Mouse (Mus musculus) neural tube, embryonic 15.5 days (tissue): Measurements from ENCODE around the gene Stk38l. TPM values are rescaled to one million over a fixed set of nuclear protein-coding genes. Genes with fewer than 3 reads are reported as not detected.

Experiments
- ATAC-seq: fragments of 200-750 bp; cut with Nextera tagmentation; 2 replicates; pipeline ENCODE4 v1.8.0; 2017; ENCODE audit warnings: mild to moderate bottlenecking, moderate TSS enrichment, moderate library complexity; ENCODE audit not compliant: low FRiP score
- H3K27ac ChIP-seq: fragments of 300-500 bp; sonication (generic); replicated peaks from 2 replicates; pipeline ENCODE4 v1.5.1; 2015; ENCODE audit warnings: mild to moderate bottlenecking, inconsistent platforms
- H3K27me3 ChIP-seq: fragments of 300-500 bp; sonication (generic); replicated peaks from 2 replicates; pipeline ENCODE4 v1.6.1; 2015; ENCODE audit warnings: inconsistent platforms
- H3K36me3 ChIP-seq: fragments of 300-500 bp; sonication (generic); 2 replicates; pipeline ENCODE4 v1.6.1; 2015; ENCODE audit warnings: inconsistent platforms
- H3K4me1 ChIP-seq: fragments of 300-500 bp; sonication (generic); 2 replicates; pipeline ENCODE4 v1.6.1; 2015; ENCODE audit warnings: inconsistent platforms
- H3K4me2 ChIP-seq: fragments of 300-500 bp; sonication (generic); 2 replicates; pipeline ENCODE4 v1.6.1; 2015; ENCODE audit warnings: inconsistent platforms, mild to moderate bottlenecking, moderate library complexity
- H3K4me3 ChIP-seq: fragments of 300-500 bp; sonication (generic); replicated peaks from 2 replicates; pipeline ENCODE4 v1.5.1; 2015; ENCODE audit warnings: mild to moderate bottlenecking, inconsistent platforms
- H3K9ac ChIP-seq: fragments of 300-500 bp; sonication (generic); replicated peaks from 2 replicates; pipeline ENCODE4 v1.6.1; 2015; ENCODE audit warnings: mild to moderate bottlenecking, inconsistent platforms
- H3K9me3 ChIP-seq: fragments of 300-500 bp; sonication (generic); replicated peaks from 2 replicates; pipeline ENCODE4 v1.6.1; 2016; ENCODE audit warnings: inconsistent platforms
- WGBS: fragments of 180-500 bp; shearing (Covaris S2); methylation state at CpG from one replicate; pipeline ENCODE4 v1.1.7; 2015; ENCODE audit warnings: mixed read lengths; 5-methylcytosine and 5-hydroxymethylcytosine counted together
- polyA plus RNA-seq: library from polyadenylated mRNA; unstranded; fragments of >200 nt; fragmentation: Nextera tagmentation; extraction: Ambion mirVana; gene quantifications from 2 replicates; pipeline ENCODE4 v1.2.1, GENCODE M21; 2015

Stk38l gene
- polyA plus RNA-seq, 1 experiment from 2014 or later, result 12.1 TPM

DNA sequence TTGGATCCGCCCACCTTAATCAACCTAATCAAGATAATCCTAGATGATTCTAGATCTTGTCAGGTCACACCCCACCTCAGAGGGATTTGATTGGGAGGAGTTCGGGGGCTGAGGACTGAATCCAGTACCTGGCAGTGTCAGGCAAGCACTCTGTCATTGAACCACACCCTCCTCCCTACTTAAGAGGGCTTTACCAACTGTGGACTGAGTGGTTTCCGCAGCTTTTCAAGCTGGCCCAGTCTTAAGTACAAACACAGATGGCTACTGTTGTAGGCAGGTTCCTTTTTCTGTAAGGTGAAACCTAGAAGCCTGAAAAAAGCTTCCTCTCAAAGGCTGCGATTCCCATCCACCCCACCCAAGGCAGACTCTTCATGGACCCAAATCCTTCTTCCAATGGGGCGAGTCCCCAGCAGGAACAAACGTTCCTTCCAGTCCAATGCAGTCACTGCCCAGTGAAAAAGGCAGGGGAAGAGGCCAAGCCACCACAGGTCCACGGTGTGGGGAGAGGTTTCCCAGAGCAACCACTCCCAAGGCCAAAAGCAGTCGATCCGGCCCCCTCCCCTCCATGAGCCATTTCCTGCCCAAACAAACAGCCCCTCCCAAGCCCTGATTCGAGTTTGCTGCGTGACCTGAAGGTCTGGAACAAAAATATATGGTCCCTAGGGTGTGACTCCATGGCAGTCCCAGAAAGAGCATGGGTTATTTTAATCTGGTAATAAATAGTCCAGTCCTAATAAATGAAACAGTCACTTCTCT, 22.5 kb upstream of the Stk38l start:
- ATAC-seq, result no peak
- WGBS, result 66% methylated on average over 11 of the region's 11 CpGs
- Histone ChIP-seq H3K4me2 (no peak overlapping the region), H3K9me3 (no peaks in the 10 kb centered on the region), H3K4me3 (no peak overlapping the region), H3K36me3 (no peaks in the 10 kb centered on the region), H3K27me3 (no peaks in the 10 kb centered on the region), H3K4me1 (no peaks in the 10 kb centered on the region), H3K27ac (no peak overlapping the region), H3K9ac (no peak overlapping the region)

GRCm38 (mm10) chr6:146703351-146703750, 21.4 kb upstream of the Stk38l start:
- no peak overlapping the region for H3K4me3 ChIP-seq
- ATAC-seq, result no peak
- H3K9me3 ChIP-seq, result no peaks in the 10 kb centered on the region
- H3K36me3 ChIP-seq, result no peaks in the 10 kb centered on the region
- 86% methylated on average over 3 of the region's 3 CpGs for WGBS
- H3K27ac ChIP-seq, result no peak overlapping the region
- no peak overlapping the region for H3K9ac ChIP-seq
- H3K4me2 ChIP-seq, result no peak overlapping the region
- no peaks in the 10 kb centered on the region for H3K4me1 ChIP-seq
- H3K27me3 ChIP-seq, result no peaks in the 10 kb centered on the region

- no peak overlapping the region for H3K27ac ChIP-seq
- H3K4me2 ChIP-seq, result no peak overlapping the region
- no peak overlapping the region for H3K4me3 ChIP-seq
- no peaks in the 10 kb centered on the region for H3K9me3 ChIP-seq
- no peaks in the 10 kb centered on the region for H3K36me3 ChIP-seq
- H3K9ac ChIP-seq, result no peak overlapping the region
- no peaks in the 10 kb centered on the region for H3K4me1 ChIP-seq
- 97% methylated on average over 1 of the region's 1 CpGs for WGBS
- H3K27me3 ChIP-seq, result no peaks in the 10 kb centered on the region
- no peak for ATAC-seq
Observed at GRCm38 (mm10) chr6:146705631-146706030, 19.2 kb upstream of the Stk38l start.

DNA sequence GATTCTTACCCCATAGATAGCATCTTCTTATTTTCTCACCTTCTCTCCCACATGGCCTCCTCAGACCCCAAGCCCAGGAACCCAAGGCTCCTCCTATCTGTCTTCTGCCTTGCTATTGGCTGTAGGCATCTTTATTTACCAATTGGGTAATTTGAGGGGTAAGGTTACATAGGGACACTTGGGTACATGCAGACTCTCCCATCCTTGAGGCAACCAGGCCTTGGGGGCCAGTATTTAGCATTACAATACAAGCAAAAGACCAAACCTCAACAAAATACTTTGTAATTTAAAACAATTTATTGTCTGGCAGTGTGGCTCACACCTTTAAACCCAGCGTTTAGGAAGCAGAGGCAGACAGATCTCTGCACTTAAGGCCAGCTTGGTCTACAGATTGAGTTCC, 5.2 kb upstream of the Stk38l start:
- Histone ChIP-seq H3K4me2 (no peak overlapping the region), H3K9me3 (no peaks in the 10 kb centered on the region), H3K4me1 (no peaks in the 10 kb centered on the region), H3K4me3 (no peak overlapping the region), H3K9ac (no peak overlapping the region), H3K36me3 (no peaks in the 10 kb centered on the region), H3K27ac (no peak overlapping the region), H3K27me3 (no peaks in the 10 kb centered on the region; the same call in 1 of the 2 replicates)
- 80% methylated on average over 1 of the region's 1 CpGs for WGBS
- no peak for ATAC-seq

- H3K9ac ChIP-seq, result no peak overlapping the region
- no peak overlapping the region for H3K4me2 ChIP-seq
- H3K4me1 ChIP-seq, result peaks cover 11% of the 10 kb centered on the region
- 95% methylated on average over 3 of the region's 3 CpGs for WGBS
- H3K4me3 ChIP-seq, result no peak overlapping the region
- ATAC-seq, result no peak
- H3K27ac ChIP-seq, result no peak overlapping the region
- no peaks in the 10 kb centered on the region for H3K36me3 ChIP-seq
- no peaks in the 10 kb centered on the region for H3K9me3 ChIP-seq
- no peaks in the 10 kb centered on the region; the same call in 1 of the 2 replicates for H3K27me3 ChIP-seq
Observed at GRCm38 (mm10) chr6:146723805-146724204, 990 bp upstream of the Stk38l start.

- under 1% methylated on average over 30 of the region's 30 CpGs for WGBS
- H3K4me1 ChIP-seq, result peaks cover 11% of the 10 kb centered on the region
- no peaks in the 10 kb centered on the region for H3K36me3 ChIP-seq
- H3K4me3 ChIP-seq, result peak overlapping the region; percentile 64
- peak overlapping the region; percentile 70 for H3K9ac ChIP-seq
- ATAC-seq, result peak; percentile 60
- H3K27me3 ChIP-seq, result no peaks in the 10 kb centered on the region
- H3K27ac ChIP-seq, result peak overlapping the region; percentile 90
- H3K9me3 ChIP-seq, result no peaks in the 10 kb centered on the region
- H3K4me2 ChIP-seq, result peak overlapping the region; percentile 89
Observed at GRCm38 (mm10) chr6:146725384-146725791, 593 bp downstream of the Stk38l start.

GRCm38 (mm10) chr6:146731031-146731430, 6.2 kb downstream of the Stk38l start:
- Histone ChIP-seq H3K27ac (no peak overlapping the region), H3K4me1 (peaks cover 20% of the 10 kb centered on the region), H3K4me3 (no peak overlapping the region), H3K4me2 (no peak overlapping the region), H3K9me3 (no peaks in the 10 kb centered on the region), H3K27me3 (no peaks in the 10 kb centered on the region), H3K9ac (no peak overlapping the region), H3K36me3 (no peaks in the 10 kb centered on the region)
- no peak for ATAC-seq
- 80% methylated on average over 1 of the region's 1 CpGs for WGBS

GRCm38 (mm10) chr6:146731692-146732091, 6.9 kb downstream of the Stk38l start:
- 33% methylated on average over 2 of the region's 2 CpGs for WGBS
- H3K9ac ChIP-seq, result no peak overlapping the region
- ATAC-seq, result peak; percentile 28; the same call in 1 of the 2 replicates
- peaks cover 18% of the 10 kb centered on the region for H3K4me1 ChIP-seq
- H3K4me2 ChIP-seq, result no peak overlapping the region
- H3K36me3 ChIP-seq, result no peaks in the 10 kb centered on the region
- no peaks in the 10 kb centered on the region for H3K27me3 ChIP-seq
- no peak overlapping the region for H3K4me3 ChIP-seq
- H3K27ac ChIP-seq, result no peak overlapping the region
- no peaks in the 10 kb centered on the region for H3K9me3 ChIP-seq

GRCm38 (mm10) chr6:146732232-146732631, 7.4 kb downstream of the Stk38l start:
- ATAC-seq, result no peak
- no peaks in the 10 kb centered on the region for H3K36me3 ChIP-seq
- WGBS, result 86% methylated on average over 3 of the region's 3 CpGs
- peaks cover 16% of the 10 kb centered on the region for H3K4me1 ChIP-seq
- H3K4me3 ChIP-seq, result no peak overlapping the region
- H3K9ac ChIP-seq, result no peak overlapping the region
- 0 out of 2 replicates have a peak overlapping the region, but pooled peaks have one; percentile 37 for H3K27ac ChIP-seq
- no peaks in the 10 kb centered on the region for H3K27me3 ChIP-seq
- H3K4me2 ChIP-seq, result no peak overlapping the region
- no peaks in the 10 kb centered on the region for H3K9me3 ChIP-seq

GRCm38 (mm10) chr6:146732676-146733075, 7.9 kb downstream of the Stk38l start:
- Histone ChIP-seq H3K27me3 (no peaks in the 10 kb centered on the region), H3K4me1 (peaks cover 16% of the 10 kb centered on the region), H3K4me3 (no peak overlapping the region), H3K27ac (peak overlapping the region; percentile 37; the same call in 1 of the 2 replicates), H3K9me3 (no peaks in the 10 kb centered on the region), H3K9ac (no peak overlapping the region), H3K4me2 (no peak overlapping the region), H3K36me3 (no peaks in the 10 kb centered on the region)
- ATAC-seq, result no peak
- WGBS, result 9% methylated on average over 1 of the region's 1 CpGs

GRCm38 (mm10) chr6:146733554-146733953, 8.8 kb downstream of the Stk38l start:
- WGBS, result 6% methylated on average over 1 of the region's 1 CpGs
- Histone ChIP-seq H3K27ac (no peak overlapping the region; the same call in 1 of the 2 replicates), H3K4me3 (no peak overlapping the region), H3K4me2 (no peak overlapping the region), H3K36me3 (no peaks in the 10 kb centered on the region), H3K9me3 (no peaks in the 10 kb centered on the region), H3K27me3 (no peaks in the 10 kb centered on the region), H3K9ac (no peak overlapping the region), H3K4me1 (peaks cover 16% of the 10 kb centered on the region)
- no peak for ATAC-seq

DNA sequence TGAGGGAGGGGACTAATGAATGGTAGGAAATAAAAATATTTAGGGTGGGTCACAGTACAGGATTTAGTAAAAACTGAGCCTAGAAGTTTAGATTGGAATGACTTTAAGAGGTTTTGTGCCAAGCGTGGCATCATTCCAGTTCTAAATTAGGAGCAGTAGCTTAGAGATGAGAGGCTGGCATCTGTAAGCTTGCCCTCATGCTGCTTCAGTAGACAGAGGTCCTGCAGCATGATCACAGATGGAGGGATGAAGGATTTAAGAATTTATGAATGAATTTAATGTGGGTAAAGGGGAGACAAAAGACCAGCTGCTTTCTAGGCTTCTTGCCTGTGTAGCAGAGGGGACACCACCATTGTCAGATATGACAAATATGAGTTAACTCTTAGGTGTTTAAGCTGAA, 14.1 kb downstream of the Stk38l start:
- Histone ChIP-seq H3K36me3 (no peaks in the 10 kb centered on the region), H3K4me2 (no peak overlapping the region), H3K4me3 (no peak overlapping the region), H3K27ac (no peak overlapping the region), H3K9me3 (no peaks in the 10 kb centered on the region), H3K4me1 (0 out of 2 replicates have a peak, but pooled peaks cover 5% of the 10 kb centered on the region), H3K27me3 (no peaks in the 10 kb centered on the region), H3K9ac (no peak overlapping the region)
- 86% methylated on average over 1 of the region's 1 CpGs for WGBS
- no peak for ATAC-seq
